Mouse (Mus musculus) gastrocnemius, adult 8-10 months (tissue): ENCODE data around the gene Gm10643. TPM values are rescaled to one million over a fixed set of nuclear protein-coding genes. Genes with fewer than 3 reads are reported as not detected.

ENCODE experiments used
- DNase-seq, 2 experiments: peaks; one replicate each; pipeline ENCODE4 v3.0.0; 2022; ENCODE audit warnings: low spot score in 2 of 2
- microRNA-seq: library from miRNA; unstranded; fragments of <30 nt; microRNA quantifications from one replicate; pipeline ENCODE4 v1.2.0, GENCODE M21; 2022
- total RNA-seq, 4 experiments: library from RNA; stranded (reverse); gene quantifications; 2 replicates each; pipeline ENCODE4 v1.2.4; 2022

The Gm10643 gene
- total RNA-seq, 4 experiments from 2014 or later, result 0.77 to 1.4 (median 1.1) TPM

GRCm38 (mm10) chr8:84042066-84042947 lies 22.6 kb downstream of the Gm10643 start, which contains the start of gene Il27ra:
Gene Il27ra (minus strand): TSS chr8:84042589.
- peak; percentile 41 to 51 for DNase-seq

- peak; percentile 60 to 69 for DNase-seq
These were observed 25.9 kb downstream of the Gm10643 start for GRCm38 (mm10) chr8:84039050-84039449.

GRCm38 (mm10) chr8:84038015-84038414 lies 26.9 kb downstream of the Gm10643 start:
- peak in 1 of 2 experiments; percentile 37 for DNase-seq

GRCm38 (mm10) chr8:84032777-84033176 lies 32.2 kb downstream of the Gm10643 start:
- DNase-seq, result no peak

GRCm38 (mm10) chr8:84029272-84029671 lies 35.7 kb downstream of the Gm10643 start:
- DNase-seq, result no peak

GRCm38 (mm10) chr8:84027449-84027848 lies 37.5 kb downstream of the Gm10643 start:
- DNase-seq, result no peak

GRCm38 (mm10) chr8:84025863-84026262 lies 39.1 kb downstream of the Gm10643 start:
- DNase-seq, result no peak

- no peak for DNase-seq
These were observed 40.8 kb downstream of the Gm10643 start for GRCm38 (mm10) chr8:84024171-84024570.

GRCm38 (mm10) chr8:84023631-84024030 lies 41.3 kb downstream of the Gm10643 start:
- no peak for DNase-seq

- peak; percentile 54 to 72 for DNase-seq
These were observed 41.9 kb downstream of the Gm10643 start for GRCm38 (mm10) chr8:84023085-84023484.

GRCm38 (mm10) chr8:84021569-84021968 lies 43.4 kb downstream of the Gm10643 start:
- no peak for DNase-seq

GRCm38 (mm10) chr8:84021096-84021495 lies 43.8 kb downstream of the Gm10643 start, which contains the start of gene Palm3:
Gene Palm3 (plus strand): TSS chr8:84021471.
- no peak for DNase-seq

- no peak for DNase-seq
These were observed 45.2 kb downstream of the Gm10643 start for GRCm38 (mm10) chr8:84019738-84020137.

- no peak for DNase-seq
These were observed 49.1 kb downstream of the Gm10643 start for GRCm38 (mm10) chr8:84015833-84016232.

Small RNA genes lying within 50 kb of the gene (microRNA-seq; reads per million reads assigned to microRNA genes)
- gene Mir709, result not detected

Other genes with a start within 250 kb of the Gm10643 start
- gene Adgrl1, start 165.0 kb downstream of the Gm10643 start, total RNA-seq, result 10 to 100 TPM in 2 of 4 experiments, 1 to 10 TPM in 2; 9.8 to 17.5 (median 12.5) TPM
- gene Gm10644, start 109.9 kb downstream of the Gm10643 start, total RNA-seq, result under 1 TPM; 0.24 to 0.94 (median 0.58) TPM
- under 1 TPM; 0.31 to 0.56 (median 0.41) TPM for gene Asf1b, start 109.6 kb downstream of the Gm10643 start, total RNA-seq
- gene Prkaca, start 92.1 kb downstream of the Gm10643 start, total RNA-seq, result 100 to 1,000 TPM; 144 to 161 (median 159) TPM
- 10 to 100 TPM; 14.6 to 17.7 (median 16.2) TPM for gene Samd1, start 67.5 kb downstream of the Gm10643 start, total RNA-seq
- gene 1700067K01Rik, start 63.6 kb downstream of the Gm10643 start, total RNA-seq, result not detected
- gene 2210011C24Rik, start 53.0 kb downstream of the Gm10643 start, total RNA-seq, result 1 to 10 TPM; 1.1 to 3.9 (median 2.5) TPM
- under 1 TPM in 2 of 4 experiments, not detected in 2; 0.11 to 0.16 TPM for gene Palm3, start 43.7 kb downstream of the Gm10643 start, total RNA-seq
- gene Il27ra, start 22.5 kb downstream of the Gm10643 start, total RNA-seq, result under 1 TPM; 0.27 to 0.56 (median 0.43) TPM
- not detected for gene Rln3, start 20.1 kb downstream of the Gm10643 start, total RNA-seq
- gene Rfx1, start 1.7 kb upstream of the Gm10643 start, total RNA-seq, result 1 to 10 TPM; 3.1 to 4.9 (median 3.8) TPM
- 1 to 10 TPM; 4.3 to 5.2 (median 4.7) TPM for gene Dcaf15, start 39.6 kb upstream of the Gm10643 start, total RNA-seq
- not detected for gene Podnl1, start 60.9 kb upstream of the Gm10643 start, total RNA-seq
- 10 to 100 TPM; 14.0 to 20.0 (median 15.4) TPM for gene Cc2d1a, start 82.8 kb upstream of the Gm10643 start, total RNA-seq
- under 1 TPM; 0.16 to 0.46 (median 0.30) TPM for gene 4930432K21Rik, start 82.9 kb upstream of the Gm10643 start, total RNA-seq
- not detected for gene Nanos3, start 120.1 kb upstream of the Gm10643 start, total RNA-seq
- 1 to 10 TPM; 6.8 to 7.9 (median 7.0) TPM for gene Zswim4, start 171.9 kb upstream of the Gm10643 start, total RNA-seq
- gene D8Ertd738e, start 184.6 kb upstream of the Gm10643 start, total RNA-seq, result 100 to 1,000 TPM; 142 to 179 (median 152) TPM
- 10 to 100 TPM; 13.3 to 18.8 (median 16.4) TPM for gene Mri1, start 192.2 kb upstream of the Gm10643 start, total RNA-seq
- gene Ccdc130, start 205.2 kb upstream of the Gm10643 start, total RNA-seq, result 1 to 10 TPM; 4.7 to 8.2 (median 5.8) TPM